Mouse (Mus musculus) MEL (cell line): ENCODE data around the gene Rbp7.

Experiments used
- CTCF ChIP-seq, 3 experiments: IDR thresholded peaks in 2 of 3; conservative IDR thresholded peaks in 1 of 3; 2 replicates each; pipeline ENCODE4 v1.5.1; 2011 to 2012; ENCODE audit warnings: low read length in 3 of 3, low read depth in 2 of 3, mild to moderate bottlenecking in 2 of 3, improper control_type of control experiment in 1 of 3, inconsistent platforms in 1 of 3, mixed read lengths in 1 of 3, moderate library complexity in 1 of 3; ENCODE audit not compliant: control insufficient read depth in 1 of 3, insufficient read depth in 1 of 3, poor library complexity in 1 of 3, severe bottlenecking in 1 of 3
- ELF1 ChIP-seq: IDR thresholded peaks from 2 replicates; pipeline ENCODE4 v1.6.1; 2014; ENCODE audit warnings: low read depth, mild to moderate bottlenecking, inconsistent platforms, low read length, improper control_type of control experiment, moderate library complexity
- GABPA ChIP-seq: IDR thresholded peaks from 2 replicates; pipeline ENCODE4 v1.6.1; 2012; ENCODE audit warnings: low read depth, mild to moderate bottlenecking, inconsistent platforms, low read length, improper control_type of control experiment, moderate library complexity
- GATA1 ChIP-seq: IDR thresholded peaks from 2 replicates; pipeline ENCODE4 v1.6.1; 2011; ENCODE audit warnings: low read depth, low read length, improper control_type of control experiment
- KAT2A ChIP-seq: conservative IDR thresholded peaks from 2 replicates; pipeline ENCODE4 v1.6.1; 2012; ENCODE audit warnings: low read depth, low read length, improper control_type of control experiment, inconsistent platforms
- POLR2A ChIP-seq, 2 experiments: IDR thresholded peaks; 2 replicates each; pipeline ENCODE4 v1.6.1; 2011 to 2012; ENCODE audit warnings: low read length in 2 of 2, mild to moderate bottlenecking in 2 of 2, control low read depth in 1 of 2, improper control_type of control experiment in 1 of 2, low read depth in 1 of 2, moderate library complexity in 1 of 2; ENCODE audit not compliant: control insufficient read depth in 1 of 2, insufficient read depth in 1 of 2, poor library complexity in 1 of 2

DNA sequence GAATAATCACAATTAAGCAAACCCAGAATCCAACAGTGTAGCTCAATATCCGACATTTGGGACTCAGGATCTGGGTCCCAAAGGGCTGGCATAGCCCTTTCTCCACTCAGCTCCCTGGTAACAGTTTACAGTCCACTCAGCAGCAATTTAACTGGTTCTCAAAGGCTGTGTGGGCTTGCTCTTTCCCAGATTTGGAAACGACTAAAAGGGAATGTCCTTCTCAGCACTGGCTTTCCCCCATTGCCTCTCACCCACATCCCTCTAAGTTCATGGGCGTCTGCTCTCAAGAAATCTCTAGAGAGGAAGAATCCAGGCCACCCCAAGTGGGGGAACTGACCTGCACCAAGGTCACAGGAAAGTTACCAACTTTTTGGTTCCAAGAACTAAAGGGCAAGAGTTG lies 29.8 kb upstream of the Rbp7 start:
- TF ChIP-seq GATA1, result no peak
- TF ChIP-seq ELF1, result no peak
- no peak for TF ChIP-seq CTCF (IDR thresholded peaks at IDR 0.05 in 2 of 3, conservative IDR thresholded peaks at IDR 0.05 in 1 of 3; ENCODE audit: control insufficient read depth in 1 of 3, insufficient read depth in 1 of 3, low read depth in 2 of 3, low read length in 3 of 3, poor library complexity in 1 of 3, severe bottlenecking in 1 of 3)
- TF ChIP-seq KAT2A, result no peak
- no peak for TF ChIP-seq POLR2A (IDR thresholded peaks at IDR 0.05; ENCODE audit: control insufficient read depth in 1 of 2, insufficient read depth in 1 of 2, low read depth in 1 of 2, low read length in 2 of 2, poor library complexity in 1 of 2)
- TF ChIP-seq GABPA, result no peak
